Mouse (Mus musculus): ENCODE measurements around the gene Pmp22. TPM values are rescaled to one million over a fixed set of nuclear protein-coding genes. Genes with fewer than 3 reads are reported as not detected.

Pmp22 gene
- polyA plus RNA-seq (2015; fragmentation: Illumina TruSeq; extraction: RNeasy Lipid Tissue Mini Kit (QIAGEN cat#74804); ENCODE audit: insufficient read depth, low replicate concordance): 25.4 TPM

GRCm38 (mm10) chr11:63128784-63129183 is at the start of gene Pmp22:
Gene Pmp22 (plus strand): TSS chr11:63128982.

Other genes starting within 250 kb of the Pmp22 start
- gene Tvp23b, start 249.5 kb upstream of the Pmp22 start, polyA plus RNA-seq (2015; fragmentation: Illumina TruSeq; extraction: RNeasy Lipid Tissue Mini Kit (QIAGEN cat#74804); ENCODE audit: insufficient read depth, low replicate concordance): 38.5 TPM
- 0.39 TPM for gene Cdrt4, start 177.8 kb upstream of the Pmp22 start, polyA plus RNA-seq (2015; fragmentation: Illumina TruSeq; extraction: RNeasy Lipid Tissue Mini Kit (QIAGEN cat#74804); ENCODE audit: insufficient read depth, low replicate concordance)
- not detected for gene Tekt3, start 67.3 kb upstream of the Pmp22 start, polyA plus RNA-seq (2015; fragmentation: Illumina TruSeq; extraction: RNeasy Lipid Tissue Mini Kit (QIAGEN cat#74804); ENCODE audit: insufficient read depth, low replicate concordance)

Measured in spleen, adult 10 weeks (tissue).